Mouse (Mus musculus) heart, postnatal 0 days (tissue): ENCODE results near the gene Plcg2.

Source experiments
- CTCF ChIP-seq: IDR thresholded peaks from 2 replicates; pipeline ENCODE4 v1.5.1; 2016; ENCODE audit warnings: antibody characterized with exemption, control low read depth, low read depth
- EP300 ChIP-seq: IDR thresholded peaks from 2 replicates; pipeline ENCODE4 v1.6.1; 2016; ENCODE audit warnings: antibody characterized with exemption, low read depth

GRCm38 (mm10) chr8:117612861-117613260 is 114.8 kb downstream of the Plcg2 start:
- TF ChIP-seq CTCF, result no peak
- no peak for TF ChIP-seq EP300
